Mouse (Mus musculus): ENCODE data around the gene Plcl1. TPM values are rescaled to one million over a fixed set of nuclear protein-coding genes. Genes with fewer than 3 reads are reported as not detected.
A peak's percentile ranks its signal among the peaks of the same experiment; 100 is the strongest.

Plcl1 gene
- polyA plus RNA-seq, 1 experiment = 0.58 TPM

DNA sequence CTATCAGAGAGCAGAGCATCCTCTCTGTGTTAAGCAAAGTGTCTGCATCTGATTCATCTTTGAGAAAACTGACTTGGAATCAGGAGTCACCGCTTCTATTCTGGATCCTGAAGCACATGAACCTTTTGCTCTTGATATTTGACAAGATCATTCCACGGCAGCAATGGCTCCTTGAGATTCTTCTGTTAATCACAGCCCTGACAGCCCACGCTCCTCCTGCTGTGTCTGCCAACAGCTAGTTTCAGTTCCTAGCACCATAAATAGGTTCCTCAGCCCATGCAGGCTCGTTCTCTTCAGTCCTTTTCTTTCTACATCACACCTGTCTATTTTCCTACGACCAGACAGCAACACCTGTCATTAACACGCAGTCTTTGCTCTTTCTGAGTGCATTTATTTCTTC, 387.1 kb downstream of the Plcl1 start:
- Histone ChIP-seq H3K4me1 (ENCODE audit: control insufficient read depth, insufficient read depth, low read length) (peaks cover 12% of the 10 kb centered on the region), H3K4me3 (ENCODE audit: insufficient read depth, low read length) (peak overlapping the region; percentile 5; the same call in 1 of the 2 replicates), H3K27ac (ENCODE audit: insufficient read depth, low read depth, low read length) (no peak overlapping the region)
- TF ChIP-seq CTCF (IDR thresholded peaks at IDR 0.05; ENCODE audit: low read depth, low read length) = no peak
- TF ChIP-seq POLR2A (IDR thresholded peaks at IDR 0.05; ENCODE audit: borderline replicate concordance, low read depth, low read length) = no peak

Other genes with a start within 250 kb of the Plcl1 start
- gene Rftn2, start 179.1 kb upstream of the Plcl1 start, polyA plus RNA-seq (2012; ENCODE audit: insufficient read depth, insufficient read length, missing spikeins) = 2.1 and 2.8 TPM in 2 replicates
- gene Mars2, start 168.7 kb upstream of the Plcl1 start, polyA plus RNA-seq (2012; ENCODE audit: insufficient read depth, insufficient read length, missing spikeins) = 1.3 and 1.5 TPM in 2 replicates
- gene Boll, start 42.5 kb upstream of the Plcl1 start, polyA plus RNA-seq (2012; ENCODE audit: insufficient read depth, insufficient read length, missing spikeins) = not detected in 2 replicates